Mouse (Mus musculus) liver, embryonic 14.5 days (tissue): ENCODE results near the gene Nfasc. TPM values are rescaled to one million over a fixed set of nuclear protein-coding genes. Genes with fewer than 3 reads are reported as not detected.

Source experiments
- ATAC-seq: fragments of 200-750 bp; cut with Nextera tagmentation; 2 replicates; pipeline ENCODE4 v1.8.0; 2017; ENCODE audit warnings: moderate number of reproducible peaks, mild to moderate bottlenecking, moderate library complexity; ENCODE audit not compliant: insufficient read depth
- DNase-seq, 3 experiments: peaks; one replicate each; pipeline ENCODE4 v3.0.0-alpha.2; 2012 to 2013; ENCODE audit warnings: low read depth in 3 of 3, low spot score in 3 of 3
- H3K27ac ChIP-seq: fragments of 300-500 bp; sonication (generic); 2 replicates; pipeline ENCODE4 v1.5.1; 2014; ENCODE audit warnings: moderate library complexity, mild to moderate bottlenecking, control low read depth, inconsistent platforms
- H3K27me3 ChIP-seq: fragments of 300-500 bp; sonication (generic); 2 replicates; pipeline ENCODE4 v1.6.1; 2014; ENCODE audit warnings: mild to moderate bottlenecking, low read length, moderate library complexity; ENCODE audit not compliant: control insufficient read depth, insufficient read depth
- H3K36me3 ChIP-seq: fragments of 300-500 bp; sonication (generic); replicated peaks from 2 replicates; pipeline ENCODE4 v1.6.1; 2014; ENCODE audit warnings: low read depth; ENCODE audit not compliant: control insufficient read depth, insufficient read depth
- H3K4me1 ChIP-seq, 2 experiments: fragments of 200-500 bp in 1 of 2; fragments of 300-500 bp in 1 of 2; sonication (generic) in 1 of 2; replicated peaks; 2 replicates each; pipeline ENCODE4 v1.6.1; 2012 to 2014; ENCODE audit warnings: antibody characterized with exemption in 1 of 2, inconsistent platforms in 1 of 2, low read length in 1 of 2; ENCODE audit not compliant: control insufficient read depth in 2 of 2, insufficient read depth in 2 of 2
- H3K4me2 ChIP-seq: fragments of 300-500 bp; sonication (generic); 2 replicates; pipeline ENCODE4 v1.6.1; 2014; ENCODE audit warnings: low read depth, mild to moderate bottlenecking, control low read depth, moderate library complexity
- H3K4me3 ChIP-seq, 2 experiments: fragments of 200-500 bp in 1 of 2; fragments of 300-500 bp in 1 of 2; sonication (generic) in 1 of 2; 2 replicates each; pipeline ENCODE4 v1.5.1; 2012 to 2014; ENCODE audit warnings: low read depth in 2 of 2, low read length in 2 of 2, mild to moderate bottlenecking in 2 of 2, control low read depth in 1 of 2, inconsistent platforms in 1 of 2, moderate library complexity in 1 of 2; ENCODE audit not compliant: insufficient read depth in 1 of 2
- H3K9ac ChIP-seq: fragments of 300-500 bp; sonication (generic); replicated peaks from 2 replicates; pipeline ENCODE4 v1.6.1; 2014; ENCODE audit warnings: mild to moderate bottlenecking, control low read depth, moderate library complexity
- H3K9me3 ChIP-seq: fragments of 300-500 bp; sonication (generic); 2 replicates; pipeline ENCODE4 v1.6.1; 2016; ENCODE audit warnings: low read length, mixed read lengths; ENCODE audit not compliant: control insufficient read depth
- CTCF ChIP-seq: IDR thresholded peaks from 2 replicates; pipeline ENCODE4 v1.5.1; 2016; ENCODE audit warnings: antibody characterized with exemption, low read depth, control low read depth
- EP300 ChIP-seq: IDR thresholded peaks from 2 replicates; pipeline ENCODE4 v1.6.1; 2016; ENCODE audit warnings: antibody characterized with exemption, low read depth
- WGBS: fragments of 180-500 bp; shearing (Covaris S2); extraction: QIAGEN DNeasy Blood & Tissue Kit; methylation state at CpG from one replicate; pipeline ENCODE4 v1.1.7; 2014; ENCODE audit not compliant: insufficient replicate concordance; 5-methylcytosine and 5-hydroxymethylcytosine counted together
- polyA plus RNA-seq, 2 experiments: library from polyadenylated mRNA; depleted of rRNA in 1 of 2; stranded (reverse) in 1 of 2; unstranded in 1 of 2; fragments of >200 nt; fragmentation: Nextera tagmentation in 1 of 2; extraction: Ambion mirVana in 1 of 2; gene quantifications; 2 replicates each; pipeline versions ENCODE4 v1.2.1 to v1.2.3; 2012 to 2014

Nfasc gene
- polyA plus RNA-seq, 2 experiments = 0.01 to 0.05 TPM

- DNase-seq (no peak), ATAC-seq (no peak)
- Histone ChIP-seq H3K27ac (no peak overlapping the region), H3K36me3 (no peaks in the 10 kb centered on the region), H3K27me3 (no peaks in the 10 kb centered on the region; the same call in 1 of the 2 replicates), H3K4me3 (no peak overlapping the region), H3K4me2 (no peak overlapping the region), H3K9ac (no peak overlapping the region), H3K4me1 (no peaks in the 10 kb centered on the region), H3K9me3 (no peaks in the 10 kb centered on the region)
- WGBS = 11% methylated on average over 9 of the region's 9 CpGs
- no peak for TF ChIP-seq CTCF
- no peak for TF ChIP-seq EP300
These were observed 7.6 kb downstream of the Nfasc start for GRCm38 (mm10) chr1:132733873-132734447.

- H3K4me2 ChIP-seq = no peak overlapping the region
- H3K4me3 ChIP-seq = no peak overlapping the region
- no peak overlapping the region for H3K9ac ChIP-seq
- 66% methylated on average over 12 of the region's 12 CpGs for WGBS
- H3K27me3 ChIP-seq = no peaks in the 10 kb centered on the region
- H3K9me3 ChIP-seq = no peaks in the 10 kb centered on the region
- no peaks in the 10 kb centered on the region for H3K4me1 ChIP-seq
- ATAC-seq (no peak), DNase-seq (no peak)
- TF ChIP-seq CTCF (no peak), EP300 (no peak)
- no peak overlapping the region for H3K27ac ChIP-seq
- no peaks in the 10 kb centered on the region for H3K36me3 ChIP-seq
These were observed 9.3 kb downstream of the Nfasc start for GRCm38 (mm10) chr1:132732307-132732706.

GRCm38 (mm10) chr1:132727548-132727947 lies 14.0 kb downstream of the Nfasc start:
- H3K4me1 ChIP-seq = no peaks in the 10 kb centered on the region
- H3K9me3 ChIP-seq = no peaks in the 10 kb centered on the region
- TF ChIP-seq EP300 (no peak), CTCF (no peak)
- H3K36me3 ChIP-seq = no peaks in the 10 kb centered on the region
- 34% methylated on average over 2 of the region's 2 CpGs for WGBS
- no peak overlapping the region for H3K27ac ChIP-seq
- DNase-seq = no peak
- H3K4me3 ChIP-seq = no peak overlapping the region
- H3K27me3 ChIP-seq = no peaks in the 10 kb centered on the region
- no peak overlapping the region for H3K4me2 ChIP-seq
- no peak for ATAC-seq
- H3K9ac ChIP-seq = no peak overlapping the region

GRCm38 (mm10) chr1:132722362-132722761 lies 19.2 kb downstream of the Nfasc start:
- Histone ChIP-seq H3K4me2 (no peak overlapping the region), H3K4me3 (no peak overlapping the region), H3K27me3 (no peaks in the 10 kb centered on the region), H3K4me1 (no peaks in the 10 kb centered on the region), H3K9me3 (no peaks in the 10 kb centered on the region), H3K36me3 (no peaks in the 10 kb centered on the region), H3K27ac (no peak overlapping the region), H3K9ac (no peak overlapping the region)
- DNase-seq = no peak
- 43% methylated on average over 4 of the region's 4 CpGs for WGBS
- TF ChIP-seq CTCF = no peak
- TF ChIP-seq EP300 = no peak
- ATAC-seq = no peak

- Histone ChIP-seq H3K27me3 (no peaks in the 10 kb centered on the region), H3K9me3 (no peaks in the 10 kb centered on the region), H3K4me3 (no peak overlapping the region), H3K4me1 (no peaks in the 10 kb centered on the region), H3K9ac (no peak overlapping the region), H3K27ac (no peak overlapping the region), H3K36me3 (no peaks in the 10 kb centered on the region), H3K4me2 (no peak overlapping the region)
- no peak for TF ChIP-seq EP300
- no peak for TF ChIP-seq CTCF
- DNase-seq = no peak
- WGBS = 66% methylated on average over 3 of the region's 3 CpGs
- ATAC-seq = no peak
These were observed 20.3 kb downstream of the Nfasc start for GRCm38 (mm10) chr1:132721266-132721665.
